In the genomic region with DNA sequence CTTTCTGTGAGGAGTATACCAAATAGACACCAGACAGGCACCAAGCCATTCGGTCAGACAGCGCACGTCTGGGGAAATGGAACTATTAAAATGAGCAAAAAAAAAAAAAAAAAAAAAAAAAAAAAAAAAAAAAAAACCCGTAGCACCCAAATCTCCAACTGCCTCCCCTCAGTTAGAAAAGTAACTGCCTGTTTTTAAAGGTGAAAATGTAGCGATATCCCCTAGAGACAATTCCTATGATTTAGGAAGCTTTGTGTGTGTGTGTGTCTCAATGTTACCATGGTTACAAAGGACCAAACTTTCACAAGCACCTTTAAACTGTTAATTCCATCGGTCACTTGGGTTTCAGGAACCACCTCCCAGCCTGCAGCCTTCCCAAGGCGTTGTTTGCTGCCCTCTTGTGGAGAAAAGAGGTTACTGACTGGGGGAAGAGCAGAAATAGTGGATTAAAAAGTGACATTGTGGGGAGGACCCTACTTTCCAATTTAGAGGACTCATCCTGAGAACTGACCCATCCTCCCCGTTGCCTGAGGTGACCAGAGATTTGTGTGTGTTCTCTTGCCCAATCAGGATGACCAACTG, we compare ENCODE assay signal across 9 mouse cellular contexts. TPM values are rescaled to one million over a fixed set of nuclear protein-coding genes. Genes with fewer than 3 reads are reported as not detected.
A peak's percentile ranks its signal among the peaks of the same experiment; 100 is the strongest.
DNase-seq lines count a peak whose midpoint lies in the region; ATAC-seq and TF ChIP-seq lines count a peak whose summit lies in the region.
"Had no signal": no experiment of that assay in that cellular context is flagged by ENCODE, and none has a peak within 500 bp of the region (broad histone marks: within the 10 kb centered on the region; RNA-seq: fewer than 3 reads in every experiment).

No protein-coding gene starts in this region.

- peak; percentile 44; the same call in 1 of the 2 replicates for ATAC-seq in forebrain, embryonic 11.5 days (replicated peaks; ENCODE audit: low FRiP score)
- ATAC-seq in forebrain, embryonic 12.5 days (ENCODE audit: low FRiP score), result no peak
- ATAC-seq in embryonic facial prominence, embryonic 14.5 days (ENCODE audit: low read depth), result no peak
- ATAC-seq in lung, embryonic 14.5 days (ENCODE audit: insufficient read depth), result no peak

- H3K9me3 ChIP-seq in forebrain, embryonic 11.5 days (ENCODE audit: control insufficient read depth, low read length), result no peaks in the 10 kb centered on the region
- H3K9me3 ChIP-seq in forebrain, embryonic 12.5 days, result no peaks in the 10 kb centered on the region
- no peaks in the 10 kb centered on the region for H3K9me3 ChIP-seq in embryonic facial prominence, embryonic 14.5 days (ENCODE audit: control insufficient read depth, low read length)
- H3K9me3 ChIP-seq in lung, embryonic 14.5 days (ENCODE audit: low read depth, low read length), result no peaks in the 10 kb centered on the region
- H3K9me3 ChIP-seq: limb, embryonic 15.5 days had no signal

- peak; percentile 79 for TF ChIP-seq CTCF in bone marrow macrophage, adult 2 months (IDR thresholded peaks at IDR 0.05; ENCODE audit: low read depth, low read length)
- peak; percentile 93 for TF ChIP-seq CTCF in lung, embryonic 14.5 days (IDR thresholded peaks at IDR 0.05; ENCODE audit: low read depth)
- TF ChIP-seq CTCF in small intestine, adult 2 months (IDR thresholded peaks at IDR 0.05; ENCODE audit: extremely low read depth, insufficient read length, insufficient replicate concordance, low read depth, low read length), result peak; percentile 84; the same call in 1 of the 2 replicates

- no peak overlapping the region for H3K4me3 ChIP-seq in forebrain, embryonic 11.5 days (ENCODE audit: low read depth, low read length)
- no peak overlapping the region for H3K4me3 ChIP-seq in forebrain, embryonic 12.5 days (replicated peaks)
- H3K4me3 ChIP-seq in bone marrow macrophage, adult 2 months (ENCODE audit: insufficient read depth, low read length), result no peak overlapping the region
- H3K4me3 ChIP-seq in embryonic facial prominence, embryonic 14.5 days (ENCODE audit: low read depth, low read length), result no peak overlapping the region
- H3K4me3 ChIP-seq in lung, embryonic 14.5 days (ENCODE audit: low read depth, low read length), result no peak overlapping the region
- no peak overlapping the region for H3K4me3 ChIP-seq in small intestine, adult 2 months (ENCODE audit: low read depth, low read length)
- H3K4me3 ChIP-seq: limb, embryonic 15.5 days had no signal

- no peak for TF ChIP-seq POLR2A in bone marrow macrophage, adult 2 months (IDR thresholded peaks at IDR 0.05; ENCODE audit: borderline replicate concordance, low read depth, low read length)
- TF ChIP-seq POLR2A in small intestine, adult 2 months (IDR thresholded peaks at IDR 0.05; ENCODE audit: low read depth, low read length), result no peak

- WGBS in forebrain, embryonic 11.5 days, result 46% methylated on average over 8 of the region's 8 CpGs
- WGBS in forebrain, embryonic 12.5 days, result 41% methylated on average over 8 of the region's 8 CpGs
- 43% methylated on average over 8 of the region's 8 CpGs for WGBS in embryonic facial prominence, embryonic 14.5 days
- WGBS in lung, embryonic 14.5 days, result 33% methylated on average over 8 of the region's 8 CpGs
- WGBS in small intestine, adult 2 months, result 39% methylated on average over 8 of the region's 8 CpGs

- DNase-seq in forebrain, embryonic 11.5 days (ENCODE audit: low spot score), result peak; percentile 66
- DNase-seq in CD4-positive, CD25-positive, alpha-beta regulatory T cell, adult 2 months (ENCODE audit: low read depth, low spot score), result peak; percentile 54
- peak; percentile 73 for DNase-seq in embryonic facial prominence, embryonic 14.5 days (ENCODE audit: low spot score)
- DNase-seq in kidney, postnatal 25 days, result peak; percentile 36 to 66
- peak; percentile 89 for DNase-seq in lung, embryonic 14.5 days

- H3K9ac ChIP-seq in forebrain, embryonic 11.5 days (ENCODE audit: low read length), result no peak overlapping the region
- no peak overlapping the region for H3K9ac ChIP-seq in forebrain, embryonic 12.5 days
- no peak overlapping the region for H3K9ac ChIP-seq in embryonic facial prominence, embryonic 14.5 days (ENCODE audit: low read depth, low read length)
- no peak overlapping the region for H3K9ac ChIP-seq in lung, embryonic 14.5 days
- H3K9ac ChIP-seq: limb, embryonic 15.5 days had no signal

- H3K4me2 ChIP-seq in forebrain, embryonic 11.5 days (ENCODE audit: low read depth, low read length, severe bottlenecking), result no peak overlapping the region
- H3K4me2 ChIP-seq in forebrain, embryonic 12.5 days, result no peak overlapping the region
- H3K4me2 ChIP-seq in embryonic facial prominence, embryonic 14.5 days (ENCODE audit: low read depth, low read length), result no peak overlapping the region
- H3K4me2 ChIP-seq in lung, embryonic 14.5 days, result no peak overlapping the region
- H3K4me2 ChIP-seq: limb, embryonic 15.5 days had no signal

- H3K27ac ChIP-seq in forebrain, embryonic 11.5 days (ENCODE audit: low read depth, low read length), result no peak overlapping the region
- H3K27ac ChIP-seq in forebrain, embryonic 12.5 days, result no peak overlapping the region
- H3K27ac ChIP-seq in bone marrow macrophage, adult 2 months (ENCODE audit: insufficient read depth, low read depth, low read length), result no peak overlapping the region
- no peak overlapping the region for H3K27ac ChIP-seq in embryonic facial prominence, embryonic 14.5 days (replicated peaks; ENCODE audit: low read depth, low read length)
- H3K27ac ChIP-seq in lung, embryonic 14.5 days (ENCODE audit: low read depth), result no peak overlapping the region
- H3K27ac ChIP-seq in small intestine, adult 2 months (ENCODE audit: insufficient read depth, low read depth, low read length), result no peak overlapping the region
- H3K27ac ChIP-seq: limb, embryonic 15.5 days had no signal

- H3K4me1 ChIP-seq in forebrain, embryonic 11.5 days (replicated peaks; ENCODE audit: control insufficient read depth, insufficient read depth, low read length), result no peaks in the 10 kb centered on the region
- H3K4me1 ChIP-seq in forebrain, embryonic 12.5 days, result no peaks in the 10 kb centered on the region
- H3K4me1 ChIP-seq in bone marrow macrophage, adult 2 months (ENCODE audit: control insufficient read depth, insufficient read depth, low read length), result no peaks in the 10 kb centered on the region
- H3K4me1 ChIP-seq in embryonic facial prominence, embryonic 14.5 days (ENCODE audit: control insufficient read depth, insufficient read depth, low read length), result no peaks in the 10 kb centered on the region
- H3K4me1 ChIP-seq in lung, embryonic 14.5 days (ENCODE audit: insufficient read depth), result no peaks in the 10 kb centered on the region
- H3K4me1 ChIP-seq in small intestine, adult 2 months (ENCODE audit: control insufficient read depth, insufficient read depth, insufficient read length, low read length), result no peaks in the 10 kb centered on the region
- H3K4me1 ChIP-seq: limb, embryonic 15.5 days had no signal

- no peaks in the 10 kb centered on the region for H3K36me3 ChIP-seq in forebrain, embryonic 11.5 days (ENCODE audit: control insufficient read depth, insufficient read depth, low read length)
- no peaks in the 10 kb centered on the region for H3K36me3 ChIP-seq in forebrain, embryonic 12.5 days (replicated peaks)
- no peaks in the 10 kb centered on the region for H3K36me3 ChIP-seq in embryonic facial prominence, embryonic 14.5 days (ENCODE audit: control insufficient read depth, insufficient read depth, low read length)
- no peaks in the 10 kb centered on the region for H3K36me3 ChIP-seq in lung, embryonic 14.5 days (ENCODE audit: insufficient read depth)
- no peaks in the 10 kb centered on the region for H3K36me3 ChIP-seq in small intestine, adult 2 months (ENCODE audit: control insufficient read depth, insufficient read depth, low read length)
- H3K36me3 ChIP-seq: limb, embryonic 15.5 days had no signal

- H3K27me3 ChIP-seq in forebrain, embryonic 11.5 days (ENCODE audit: control insufficient read depth, insufficient read depth, low read length), result peaks cover 2% of the 10 kb centered on the region; the same call in 1 of the 2 replicates
- peaks cover 16% of the 10 kb centered on the region; the same call in 1 of the 2 replicates for H3K27me3 ChIP-seq in forebrain, embryonic 12.5 days
- peaks cover 3% of the 10 kb centered on the region; the same call in 1 of the 2 replicates for H3K27me3 ChIP-seq in embryonic facial prominence, embryonic 14.5 days (replicated peaks; ENCODE audit: control insufficient read depth, insufficient read depth, low read length)
- H3K27me3 ChIP-seq in lung, embryonic 14.5 days (ENCODE audit: insufficient read depth, low read length), result no peaks in the 10 kb centered on the region
- no peaks in the 10 kb centered on the region for H3K27me3 ChIP-seq in small intestine, adult 2 months (ENCODE audit: control insufficient read depth, insufficient read depth, low read length)

RNA-seq across cellular contexts. Expression of gene Fam19a4, which starts 53.6 kb away (rescaled TPM):
- 0.41 and 0.87 TPM in 2 replicates for polyA plus RNA-seq in forebrain, embryonic 11.5 days (2014; fragmentation: Nextera tagmentation; extraction: Ambion mirVana)
- 0.65 and 0.70 TPM in 2 replicates for polyA plus RNA-seq in forebrain, embryonic 12.5 days (2016; fragmentation: Nextera tagmentation; extraction: Ambion mirVana)
- not detected in 2 replicates for polyA plus RNA-seq in bone marrow macrophage, adult 2 months (2012; ENCODE audit: insufficient read depth, insufficient read length, missing spikeins)
- polyA plus RNA-seq in embryonic facial prominence, embryonic 14.5 days (2014; fragmentation: Nextera tagmentation; extraction: Ambion mirVana), result 1.4 and 1.9 TPM in 2 replicates
- polyA plus RNA-seq in lung, embryonic 14.5 days (2014; fragmentation: Nextera tagmentation; extraction: Ambion mirVana), result not detected in 2 replicates
- not detected in 2 replicates for polyA plus RNA-seq in small intestine, adult 2 months (2012; rRNA removed)
